Mouse (Mus musculus): ENCODE results near the gene Usp28.

DNA sequence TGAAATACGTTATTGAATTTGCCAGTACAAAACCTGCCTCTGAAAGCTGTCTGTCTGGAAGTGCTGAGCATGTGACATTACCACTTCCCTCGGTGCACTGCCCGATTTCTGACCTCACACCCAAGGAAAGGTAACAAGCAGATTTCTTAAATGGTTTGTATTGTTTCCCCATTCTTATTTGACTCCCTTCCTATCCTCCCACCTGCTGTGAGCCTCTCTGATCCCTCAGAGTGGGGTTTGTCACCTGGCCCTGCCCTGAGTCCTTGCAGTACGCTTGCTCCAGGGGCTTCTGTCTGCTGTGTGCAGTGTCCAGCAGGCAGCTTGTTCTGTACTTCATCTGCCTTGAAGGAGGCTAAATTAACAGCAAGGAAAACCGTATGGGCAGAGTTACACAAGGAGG lies 38.8 kb downstream of the Usp28 start:
- TF ChIP-seq CTCF (IDR thresholded peaks at IDR 0.05; ENCODE audit: low read depth, low read length) (no peak), GATA1 (IDR thresholded peaks at IDR 0.05; ENCODE audit: borderline replicate concordance, low read length) (no peak)

All from G1E (cell line).